Mouse (Mus musculus): ENCODE data around the gene Homer3.

Gene Homer3

GRCm38 (mm10) chr8:70282603-70283135, at the start of gene Homer3:
TSS of gene Homer3 (plus strand) at chr8:70282827.
- peak; percentile 48 to 76 for DNase-seq (ENCODE audit: low spot score in 2 of 2)

- peak in 1 of 2 experiments; percentile 15 for DNase-seq (ENCODE audit: low spot score in 2 of 2)
Observed at GRCm38 (mm10) chr8:70233606-70234005, 49.0 kb upstream of the Homer3 start.

DNA sequence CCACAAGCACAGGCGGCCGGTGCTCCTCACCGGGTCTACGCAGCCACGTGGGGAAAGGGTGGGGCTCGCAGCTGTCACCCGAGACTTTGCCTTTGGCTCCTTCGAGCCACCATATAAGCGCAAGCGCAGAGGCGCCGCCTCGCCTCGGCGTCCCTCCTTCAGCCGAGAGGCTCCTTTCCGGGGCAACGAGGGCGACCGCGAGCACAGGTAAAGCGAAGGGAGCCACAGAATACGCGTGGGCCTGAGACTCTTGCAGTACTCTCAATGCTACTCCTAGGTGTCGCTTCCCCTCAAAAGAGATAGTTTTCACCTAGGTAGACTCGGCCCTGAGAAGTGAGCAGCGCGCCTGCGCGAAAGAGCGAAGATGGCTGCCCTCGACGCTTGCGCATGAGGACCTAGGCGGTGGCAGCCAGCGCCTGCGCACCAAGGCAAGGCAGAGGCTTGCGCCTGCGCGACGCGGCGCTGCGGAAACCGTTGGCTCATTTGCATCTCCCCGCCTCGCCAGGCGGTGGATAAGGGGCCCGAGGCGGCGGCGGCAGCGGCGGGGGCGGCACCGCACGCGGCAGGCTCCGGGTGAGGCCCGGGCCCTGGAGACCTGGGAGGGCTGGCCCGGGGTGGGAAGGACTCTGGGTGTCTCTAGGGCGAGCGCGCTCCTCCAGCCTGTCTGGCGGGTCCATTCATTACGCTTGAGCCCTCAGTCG, 48.4 kb upstream of the Homer3 start, which contains the start of the genes Sugp2 and Armc6:
Sugp2 (plus strand) TSS at position 147 of the 701 bp plus-strand sequence.
Armc6 (minus strand) TSS at position 387 of the 701 bp plus-strand sequence.
- peak; percentile 90 to 96 for DNase-seq (ENCODE audit: low spot score in 2 of 2)

DNA sequence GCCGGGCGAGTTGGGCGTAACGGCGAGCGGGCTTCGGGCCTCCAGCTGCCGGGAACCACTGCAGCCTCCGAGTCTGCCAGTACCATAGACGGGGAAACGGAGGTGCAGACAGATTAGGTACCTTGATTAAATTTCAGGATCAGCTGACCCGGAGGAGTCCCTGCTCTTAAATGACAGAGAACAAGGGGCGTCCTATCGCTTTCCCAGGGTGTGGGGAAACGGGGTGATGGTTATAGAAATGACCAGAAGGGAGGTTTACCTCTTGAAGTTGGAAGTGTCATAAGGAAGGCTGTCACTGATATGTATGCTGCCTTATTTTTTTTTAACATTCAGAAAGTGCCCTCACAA, 47.9 kb upstream of the Homer3 start:
- no peak for DNase-seq (ENCODE audit: low spot score in 2 of 2)

- DNase-seq (ENCODE audit: low spot score in 2 of 2): no peak
Observed at GRCm38 (mm10) chr8:70237842-70238241, 44.8 kb upstream of the Homer3 start.

GRCm38 (mm10) chr8:70240642-70241041, 42.0 kb upstream of the Homer3 start:
- no peak for DNase-seq (ENCODE audit: low spot score in 2 of 2)

DNA sequence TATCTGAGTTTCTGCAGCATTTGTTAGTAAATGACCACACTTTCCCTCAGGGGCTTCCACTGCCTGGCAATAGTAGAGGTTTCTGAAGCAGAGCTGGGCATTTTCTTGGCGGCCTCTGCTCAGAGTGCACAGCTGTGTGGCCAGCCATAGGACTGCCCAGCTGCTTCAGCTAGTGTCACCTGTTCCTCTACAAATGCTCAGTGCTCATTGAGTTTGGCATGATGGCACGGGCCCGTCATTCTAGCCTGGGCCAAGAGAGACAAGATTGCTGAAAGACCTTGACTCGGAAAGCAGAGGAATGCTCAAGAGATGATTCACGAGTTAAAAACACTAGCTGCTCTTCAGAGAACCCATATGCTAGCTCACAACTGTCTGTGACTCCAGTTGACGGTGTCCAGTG, 36.0 kb upstream of the Homer3 start:
- no peak for DNase-seq (ENCODE audit: low spot score in 2 of 2)

DNA sequence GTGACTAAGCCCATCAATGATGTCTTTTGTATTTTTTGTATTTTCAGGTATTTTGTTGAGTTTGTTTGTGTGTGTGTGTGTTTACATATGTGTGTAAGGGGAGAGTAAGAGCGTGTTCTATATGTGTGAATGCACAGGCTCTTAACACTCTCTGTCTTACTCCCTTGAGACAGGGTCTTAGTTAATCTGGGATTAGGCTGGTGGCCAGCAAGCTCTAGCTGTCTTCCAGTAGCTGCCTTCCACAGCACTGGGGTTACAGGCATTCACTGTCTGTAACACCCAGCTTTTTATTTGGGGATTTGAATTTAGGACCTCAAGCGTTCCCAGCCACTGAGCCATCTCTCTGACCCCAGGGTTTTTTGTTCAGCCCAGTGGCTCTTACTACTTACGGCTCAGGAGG, 34.8 kb upstream of the Homer3 start:
- DNase-seq (ENCODE audit: low spot score in 2 of 2): no peak

GRCm38 (mm10) chr8:70254628-70255027, 28.0 kb upstream of the Homer3 start:
- DNase-seq (ENCODE audit: low spot score in 2 of 2): no peak

- DNase-seq (ENCODE audit: low spot score in 2 of 2): no peak
Observed at GRCm38 (mm10) chr8:70257456-70257855, 25.2 kb upstream of the Homer3 start.

GRCm38 (mm10) chr8:70258600-70258999, 24.0 kb upstream of the Homer3 start:
- DNase-seq (ENCODE audit: low spot score in 2 of 2): no peak

- DNase-seq (ENCODE audit: low spot score in 2 of 2): no peak
Observed at GRCm38 (mm10) chr8:70259043-70259442, 23.6 kb upstream of the Homer3 start.

GRCm38 (mm10) chr8:70267674-70268073, 15.0 kb upstream of the Homer3 start:
- no peak for DNase-seq (ENCODE audit: low spot score in 2 of 2)

GRCm38 (mm10) chr8:70268311-70268710, 14.3 kb upstream of the Homer3 start:
- DNase-seq (ENCODE audit: low spot score in 2 of 2): no peak

DNA sequence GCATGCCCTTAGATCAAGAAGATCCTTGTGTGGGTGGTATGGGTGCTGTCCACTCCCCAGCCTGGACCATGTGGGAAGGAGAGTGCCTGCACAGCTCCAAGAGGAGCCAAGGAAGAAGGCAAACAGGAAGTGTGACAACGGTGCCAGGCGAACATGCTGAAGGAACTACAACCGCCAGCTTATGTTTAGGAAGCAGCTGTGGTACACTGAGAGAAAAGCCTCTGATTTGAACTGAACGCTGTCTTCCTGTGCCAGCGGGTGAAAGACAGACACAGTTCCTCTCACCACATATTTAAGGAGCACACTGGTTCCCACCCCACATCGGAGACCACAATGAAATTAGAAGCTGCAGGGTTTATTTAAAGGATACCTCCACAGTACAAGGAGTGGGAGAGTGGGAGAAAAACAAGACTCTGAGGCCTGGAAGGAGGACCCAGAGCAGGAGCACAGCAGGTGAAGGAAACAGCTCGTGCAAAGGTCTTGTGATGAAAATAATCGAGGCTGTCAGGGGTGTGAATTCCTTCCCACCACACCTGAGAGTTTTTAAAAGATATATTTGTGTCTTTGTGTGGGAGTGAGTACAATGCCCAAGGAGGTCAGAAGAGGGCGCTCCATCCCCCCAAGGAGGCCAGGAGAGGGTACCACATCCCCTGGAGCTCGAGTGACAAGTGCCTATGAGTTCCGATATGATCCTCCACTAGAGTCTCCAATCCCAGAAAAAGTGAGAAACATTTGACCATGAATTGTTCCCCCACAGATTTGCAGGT, 13.6 kb upstream of the Homer3 start:
- peak in 1 of 2 experiments; percentile 35 for DNase-seq (ENCODE audit: low spot score in 2 of 2)

- no peak for DNase-seq (ENCODE audit: low spot score in 2 of 2)
Observed at GRCm38 (mm10) chr8:70272949-70273348, 9.7 kb upstream of the Homer3 start.

DNA sequence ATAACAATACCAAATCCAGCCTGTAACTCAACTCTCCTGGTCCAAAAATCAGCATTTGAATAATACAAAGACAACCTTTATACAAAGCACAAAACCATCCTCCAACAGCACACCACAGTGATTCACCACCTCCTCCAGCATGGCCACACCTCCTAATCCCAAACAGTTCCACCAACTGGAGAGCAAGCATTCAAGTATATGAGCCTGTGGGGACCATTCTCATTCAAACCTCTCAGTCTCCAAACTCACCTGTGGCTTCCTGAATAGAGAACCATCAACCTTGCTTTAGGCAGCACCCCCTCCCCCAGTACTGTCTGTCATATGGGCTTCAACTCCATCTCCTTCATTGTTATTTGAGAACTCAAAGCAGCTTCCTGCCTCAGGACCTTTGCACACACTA, 8.3 kb upstream of the Homer3 start:
- no peak for DNase-seq (ENCODE audit: low spot score in 2 of 2)

- no peak for DNase-seq (ENCODE audit: low spot score in 2 of 2)
Observed at GRCm38 (mm10) chr8:70276476-70276875, 6.2 kb upstream of the Homer3 start.

DNA sequence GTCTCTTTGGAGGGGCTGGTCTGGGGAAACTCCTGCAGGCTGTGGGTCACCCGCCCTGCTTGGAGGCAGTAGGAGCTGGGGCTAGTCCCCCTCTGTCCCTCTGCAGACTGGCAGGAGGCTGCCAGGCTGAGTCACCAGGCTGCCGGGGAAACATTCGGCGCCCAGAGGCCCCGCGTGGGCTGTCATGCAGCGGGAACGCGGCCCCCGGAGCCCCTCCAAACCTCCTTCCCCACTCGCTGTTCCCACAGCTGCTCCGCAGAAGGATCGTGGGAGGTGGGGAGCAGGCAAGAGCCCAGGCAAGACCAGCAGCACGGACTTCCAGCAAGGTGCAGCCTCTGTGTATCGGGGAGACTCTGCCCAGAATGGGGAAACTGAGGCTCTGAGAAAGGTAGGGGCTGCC, 4.5 kb upstream of the Homer3 start:
- peak in 1 of 2 experiments; percentile 37 for DNase-seq (ENCODE audit: low spot score in 2 of 2)

- no peak for DNase-seq (ENCODE audit: low spot score in 2 of 2)
Observed at GRCm38 (mm10) chr8:70279266-70279665, 3.4 kb upstream of the Homer3 start.

DNA sequence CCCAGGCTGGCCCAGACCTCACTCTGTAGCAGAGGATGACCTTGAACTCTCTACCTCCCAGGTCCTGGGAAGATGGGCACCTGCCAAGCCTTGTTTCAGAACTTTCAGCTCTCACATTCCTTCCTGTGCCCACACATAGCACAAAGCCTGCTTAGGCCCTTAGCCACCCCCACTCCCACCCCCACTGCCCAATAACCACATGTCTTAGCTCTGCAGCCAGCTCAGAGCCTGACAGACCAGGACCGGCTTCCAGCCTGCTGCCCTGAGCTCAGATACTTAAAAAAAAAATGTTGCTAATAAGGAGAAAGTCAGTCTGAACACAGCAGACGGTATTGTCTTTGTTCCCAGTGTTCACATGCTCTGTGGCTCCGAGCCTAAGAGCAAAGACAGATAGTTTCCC, 1.6 kb upstream of the Homer3 start:
- DNase-seq (ENCODE audit: low spot score in 2 of 2): no peak

DNA sequence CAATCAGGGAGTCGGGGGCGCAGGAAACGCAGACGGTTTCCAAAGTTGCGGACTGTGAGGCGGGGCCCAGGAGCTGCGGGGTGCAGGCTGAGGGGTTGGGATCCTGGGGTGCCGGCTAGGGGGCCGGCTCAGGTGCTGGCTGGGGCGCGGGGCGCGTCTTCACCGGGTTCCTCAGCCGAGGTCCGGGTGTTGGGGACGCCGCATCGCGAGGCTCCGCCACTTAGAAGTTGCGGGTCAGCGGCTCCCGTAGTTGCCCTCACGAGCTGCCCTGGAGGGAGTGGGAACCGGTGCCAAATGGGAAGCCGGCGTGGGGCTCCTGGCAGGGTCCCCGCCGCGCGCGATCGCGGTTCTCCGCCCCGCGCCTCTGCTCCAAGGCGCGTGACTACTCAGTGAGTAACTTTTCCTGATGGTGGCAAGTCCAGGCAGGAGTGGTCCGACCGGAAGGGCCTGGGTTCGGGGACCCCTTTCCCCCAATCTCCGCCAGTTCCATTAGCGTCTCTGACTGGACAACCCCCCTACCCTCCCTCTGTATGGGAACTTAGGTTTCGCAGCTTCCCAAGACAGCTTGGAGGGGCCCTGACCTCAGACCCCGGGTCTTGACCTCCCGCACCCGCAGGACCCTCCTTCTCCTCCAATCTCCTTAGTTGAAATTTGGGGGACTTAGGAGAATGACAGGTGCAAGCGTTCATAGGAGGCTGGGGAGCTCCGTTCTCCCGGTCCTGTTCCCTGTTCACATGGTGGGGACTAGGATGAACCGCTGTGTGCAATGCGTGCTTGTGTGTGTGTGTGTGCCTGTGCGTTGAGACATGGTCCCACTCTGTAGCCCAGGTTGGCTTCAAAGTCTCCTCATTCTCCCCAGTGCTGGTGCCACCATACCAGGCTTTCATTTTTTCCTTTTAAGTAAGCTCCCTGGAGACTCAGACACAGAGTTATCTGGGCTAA, 780 bp downstream of the Homer3 start:
- DNase-seq (ENCODE audit: low spot score in 2 of 2): no peak

All from left cerebral cortex, adult 9 months (tissue).